Mouse (Mus musculus) heart, postnatal 25 days (tissue): Measurements from ENCODE around the gene P2rx4. TPM values are rescaled to one million over a fixed set of nuclear protein-coding genes. Genes with fewer than 3 reads are reported as not detected.
A peak's percentile ranks its signal among the peaks of the same experiment; 100 is the strongest.
"Not testable (repeated sequence)": the region's sequence is repeated elsewhere in the genome, so short reads cannot be mapped to it uniquely, and the experiment has no call there.

Experiments used
- DNase-seq: peaks from one replicate; pipeline ENCODE4 v3.0.0; 2022; ENCODE audit warnings: low spot score
- intact Hi-C: fragments of 180-260 bp; cut with DNase I; formaldehyde crosslinking; loops from one replicate; pipeline ENCODE4 v1.15.1; 2025
- total RNA-seq, 2 experiments: library from RNA; stranded (reverse); gene quantifications; 2 replicates each; pipeline ENCODE4 v1.2.3; 2021

Gene P2rx4
- 10 to 100 TPM; 14.3 to 15.5 TPM for total RNA-seq

- intact Hi-C loops = no loop called here
These were observed at the start of gene P2rx4 for GRCm38 (mm10) chr5:122707276-122708181. P2rx4 (plus strand) TSS chr5:122707544.

GRCm38 (mm10) chr5:122662501-122662900 lies 44.8 kb upstream of the P2rx4 start:
- no peak for DNase-seq
- intact Hi-C loops = no loop called here

More at GRCm38 (mm10) chr5:122707276-122708181, at the start of gene P2rx4:
- peak; percentile 73 for DNase-seq

- intact Hi-C loops = no loop called here
- no peak for DNase-seq
These were observed 42.3 kb upstream of the P2rx4 start for GRCm38 (mm10) chr5:122665036-122665435.

GRCm38 (mm10) chr5:122668981-122669897 lies 38.1 kb upstream of the P2rx4 start:
- intact Hi-C loops = no loop called here
- DNase-seq = no peak

DNA sequence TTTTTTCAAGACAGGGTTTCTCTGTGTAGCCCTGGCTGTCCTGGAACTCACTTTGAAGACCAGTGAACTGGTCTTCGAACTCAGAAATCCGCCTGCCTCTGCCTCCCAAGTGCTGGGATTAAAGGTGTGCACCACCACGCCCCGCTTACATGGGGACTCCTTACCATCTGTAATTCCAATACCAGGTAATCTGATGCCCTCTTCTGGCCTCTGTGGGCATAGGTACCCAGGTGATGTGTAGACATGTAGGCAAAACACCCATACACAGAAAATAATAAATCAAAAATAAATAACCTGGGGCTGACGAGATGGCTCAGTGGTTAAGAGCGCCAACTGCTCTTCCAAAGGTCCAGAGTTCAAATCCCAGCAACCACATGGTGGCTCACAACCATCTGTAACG lies 35.7 kb upstream of the P2rx4 start:
- DNase-seq, intact Hi-C loops: not testable (repeated sequence)

- no peak for DNase-seq
- intact Hi-C loops = no loop called here
These were observed 35.0 kb upstream of the P2rx4 start for GRCm38 (mm10) chr5:122672298-122672697.

- DNase-seq = no peak
- intact Hi-C loops = no loop called here
These were observed 31.3 kb upstream of the P2rx4 start for GRCm38 (mm10) chr5:122676002-122676401.

- no peak for DNase-seq
- intact Hi-C loops = no loop called here
These were observed 29.4 kb upstream of the P2rx4 start for GRCm38 (mm10) chr5:122677983-122678382.

- no peak for DNase-seq
- intact Hi-C loops = no loop called here
These were observed 27.5 kb upstream of the P2rx4 start for GRCm38 (mm10) chr5:122679881-122680280.

- intact Hi-C loops = no loop called here
- no peak for DNase-seq
These were observed 26.1 kb upstream of the P2rx4 start for GRCm38 (mm10) chr5:122681276-122681675.

GRCm38 (mm10) chr5:122683926-122684325 lies 23.4 kb upstream of the P2rx4 start:
- intact Hi-C loops = no loop called here
- no peak for DNase-seq

GRCm38 (mm10) chr5:122687391-122687790 lies 20.0 kb upstream of the P2rx4 start:
- intact Hi-C loops = no loop called here
- no peak for DNase-seq

DNA sequence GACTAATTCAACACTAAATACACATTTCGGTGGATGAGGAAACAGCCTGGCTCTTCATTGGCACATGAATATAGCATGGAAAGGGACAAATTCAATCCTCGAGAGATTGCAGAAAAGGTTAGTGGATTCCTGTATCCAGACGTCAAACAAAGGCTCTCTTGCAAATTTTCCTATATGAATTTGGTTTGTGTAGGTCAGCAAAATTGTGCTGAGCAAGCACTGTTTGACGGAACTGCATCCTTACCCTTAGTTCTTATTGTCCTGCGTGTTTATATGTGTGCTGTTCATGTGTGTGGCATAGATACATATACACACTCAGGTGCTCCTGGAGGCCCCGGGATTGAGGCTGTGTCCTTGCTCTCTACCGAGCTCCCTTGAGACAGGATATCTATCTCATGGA lies 18.2 kb upstream of the P2rx4 start:
- intact Hi-C loops = no loop called here

DNA sequence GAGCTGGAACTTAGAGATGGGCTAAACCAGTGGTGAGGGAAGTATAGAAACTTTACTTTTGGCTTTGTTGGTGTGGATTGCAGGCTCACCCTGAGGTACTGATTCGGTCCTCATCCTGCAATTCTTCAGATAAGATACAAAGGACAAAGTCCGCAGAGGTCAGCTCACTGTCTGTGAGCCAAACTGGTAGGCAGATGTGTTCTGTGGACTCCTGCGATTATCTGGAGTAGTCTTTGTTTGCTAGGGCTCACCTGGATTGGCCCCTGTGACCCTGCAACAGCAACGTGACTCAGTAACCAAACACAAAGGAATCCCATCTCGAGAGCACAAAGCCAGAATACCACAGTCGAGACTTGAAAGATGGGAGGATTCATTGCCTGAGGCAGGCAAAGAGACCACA lies 16.9 kb upstream of the P2rx4 start:
- DNase-seq = no peak
- intact Hi-C loops = no loop called here

More for the DNA sequence above, 18.2 kb upstream of the P2rx4 start:
- DNase-seq = no peak

DNA sequence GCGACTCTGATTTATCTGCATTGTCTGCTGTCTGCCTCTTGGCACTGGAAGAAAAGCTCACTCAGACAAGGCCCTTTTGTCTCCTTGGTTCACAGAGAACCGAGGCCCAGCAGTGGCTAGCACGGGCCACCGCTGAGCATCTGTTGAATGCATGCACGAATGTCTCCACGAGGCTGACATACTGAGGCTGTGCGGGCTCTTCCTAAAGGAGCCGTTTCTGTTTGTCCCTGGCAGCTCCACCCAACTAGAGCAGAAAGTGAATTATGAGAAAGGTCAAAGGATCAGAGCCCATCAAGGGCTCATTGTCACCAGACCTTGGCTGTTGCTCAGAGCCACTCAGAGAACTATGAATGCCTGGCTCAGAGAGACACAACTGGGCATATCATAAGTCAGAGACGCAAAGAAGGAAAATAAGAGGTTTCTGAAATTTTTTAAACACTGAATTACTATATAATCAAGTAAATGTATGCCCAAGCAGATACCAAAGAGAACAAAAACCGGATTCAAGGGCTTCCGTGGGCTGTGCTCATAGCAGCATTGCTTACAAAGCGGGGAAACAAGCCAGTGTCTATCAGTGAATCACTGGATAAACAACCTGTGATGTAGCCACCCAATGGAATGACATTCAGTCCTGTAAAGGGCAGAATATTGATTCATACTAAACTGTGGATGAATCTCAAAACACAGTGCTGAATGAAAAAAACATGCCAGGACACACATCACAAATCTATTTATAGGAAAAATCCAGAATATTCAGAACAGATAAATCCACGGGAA lies 13.7 kb upstream of the P2rx4 start:
- no peak for DNase-seq
- intact Hi-C loops = no loop called here

DNA sequence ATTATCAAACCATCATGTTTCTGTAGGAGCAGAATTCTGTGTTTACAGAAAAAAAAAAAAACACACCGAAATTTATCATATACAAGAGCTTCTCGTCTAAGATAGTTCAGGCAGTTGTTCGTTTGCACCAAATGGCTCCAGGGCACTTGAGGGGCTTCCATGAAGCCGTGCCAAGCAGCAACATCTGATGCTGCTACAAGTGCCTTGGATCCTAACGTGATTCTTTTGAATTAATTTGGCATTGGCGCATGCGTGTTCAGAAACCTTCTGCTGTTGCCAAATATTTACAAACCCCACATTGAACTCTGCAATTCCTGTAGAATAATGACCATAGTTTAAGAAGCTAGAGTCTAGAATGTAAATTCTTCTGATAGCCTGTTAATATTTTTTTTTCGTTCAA lies 11.8 kb upstream of the P2rx4 start:
- DNase-seq = no peak
- intact Hi-C loops = no loop called here

DNA sequence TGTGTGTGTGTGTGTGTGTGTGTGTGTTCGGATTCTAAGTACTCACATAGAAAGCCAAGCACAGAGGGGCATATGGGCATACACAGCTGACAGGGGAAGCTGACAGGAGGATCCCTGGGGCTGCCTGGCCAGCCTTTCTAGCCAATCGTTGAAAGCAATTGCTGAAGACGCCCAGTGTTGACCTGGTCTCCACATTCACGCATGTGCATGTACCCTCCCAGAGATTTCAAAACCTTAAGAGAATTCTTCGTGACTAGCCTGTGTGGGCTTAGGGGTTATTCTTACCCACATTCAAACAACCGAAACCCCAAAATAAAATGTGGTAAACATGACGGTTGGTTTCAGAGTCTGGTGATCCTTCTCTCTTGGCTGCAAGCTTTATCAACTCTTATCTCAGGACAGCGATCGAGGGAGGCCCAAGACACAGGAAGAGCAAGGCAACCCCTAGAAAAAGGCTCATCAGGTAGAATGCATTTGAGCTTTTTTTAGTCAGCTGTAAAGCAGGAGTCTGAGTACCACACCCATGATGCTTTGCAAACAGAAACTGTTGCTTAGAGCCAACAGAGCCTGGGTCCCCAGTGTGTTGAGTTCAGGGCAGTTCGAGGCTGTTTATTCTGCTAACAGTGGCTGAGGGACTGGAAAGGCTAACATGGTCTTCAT lies 9.2 kb upstream of the P2rx4 start:
- intact Hi-C loops = no loop called here
- DNase-seq = no peak

- DNase-seq = no peak
- intact Hi-C loops = no loop called here
These were observed 8.7 kb upstream of the P2rx4 start for GRCm38 (mm10) chr5:122698701-122699060.

- DNase-seq = no peak
- intact Hi-C loops = no loop called here
These were observed 7.1 kb upstream of the P2rx4 start for GRCm38 (mm10) chr5:122700109-122700836.
